Mouse (Mus musculus) myocyte (in vitro differentiated cells): ENCODE data around the gene Rnasel. TPM values are rescaled to one million over a fixed set of nuclear protein-coding genes. Genes with fewer than 3 reads are reported as not detected.
A peak's percentile ranks its signal among the peaks of the same experiment; 100 is the strongest.
"Not testable (repeated sequence)": the region's sequence is repeated elsewhere in the genome, so short reads cannot be mapped to it uniquely, and the experiment has no call there.

Experiments used
- H3K27me3 ChIP-seq: one replicate; pipeline ENCODE4 v1.6.1; 2011; ENCODE audit not compliant: control insufficient read depth, insufficient read depth, insufficient read length
- H3K36me3 ChIP-seq: one replicate; pipeline ENCODE4 v1.6.1; 2011; ENCODE audit not compliant: control insufficient read depth, insufficient read depth
- H3K4me2 ChIP-seq: one replicate; pipeline ENCODE4 v1.6.1; 2011; ENCODE audit warnings: low read depth, control low read depth
- H3K4me3 ChIP-seq: one replicate; pipeline ENCODE4 v1.5.1; 2011; ENCODE audit warnings: mild to moderate bottlenecking, control low read depth, moderate library complexity
- H3K79me2 ChIP-seq: one replicate; pipeline ENCODE4 v1.6.1; 2011; ENCODE audit not compliant: control insufficient read depth, insufficient read depth
- H3ac ChIP-seq: one replicate; pipeline ENCODE4 v1.6.1; 2011; ENCODE audit not compliant: control insufficient read depth, insufficient read length
- CEBPB ChIP-seq: IDR thresholded peaks from 2 replicates; pipeline ENCODE4 v1.6.1; 2011; ENCODE audit warnings: mild to moderate bottlenecking, moderate library complexity; ENCODE audit not compliant: poor library complexity, insufficient read depth, severe bottlenecking
- E2F4 ChIP-seq: IDR thresholded peaks from one replicate; pipeline ENCODE4 v1.6.1; 2011; ENCODE audit warnings: mild to moderate bottlenecking, control low read depth, moderate library complexity; ENCODE audit not compliant: insufficient read depth
- MAX ChIP-seq: IDR thresholded peaks from one replicate; pipeline ENCODE4 v1.6.1; 2011; ENCODE audit warnings: low read depth, mild to moderate bottlenecking, control low read depth
- MYOD1 ChIP-seq, 3 experiments: IDR thresholded peaks; one replicate each; pipeline ENCODE4 v1.6.1; 2011; ENCODE audit warnings: control low read depth in 2 of 3, low read depth in 2 of 3, mild to moderate bottlenecking in 2 of 3, moderate library complexity in 1 of 3; ENCODE audit not compliant: insufficient read length in 2 of 3, control insufficient read depth in 1 of 3
- MYOG ChIP-seq, 3 experiments: IDR thresholded peaks; one replicate each; pipeline ENCODE4 v1.6.1; 2011; ENCODE audit warnings: control low read depth in 2 of 3, low read depth in 2 of 3, mild to moderate bottlenecking in 2 of 3; ENCODE audit not compliant: insufficient read length in 2 of 3, control insufficient read depth in 1 of 3, insufficient read depth in 1 of 3
- POLR2A ChIP-seq: IDR thresholded peaks from one replicate; pipeline ENCODE4 v1.6.1; 2011; ENCODE audit warnings: low read depth, mild to moderate bottlenecking, control low read depth, moderate library complexity; ENCODE audit not compliant: insufficient read length
- POLR2AphosphoS2 ChIP-seq: IDR thresholded peaks from one replicate; pipeline ENCODE4 v1.6.1; 2011; ENCODE audit warnings: low read depth, control low read depth; ENCODE audit not compliant: insufficient read length
- REST ChIP-seq: IDR thresholded peaks from one replicate; pipeline ENCODE4 v1.6.1; 2011; ENCODE audit warnings: mild to moderate bottlenecking, control low read depth, moderate library complexity; ENCODE audit not compliant: insufficient read depth, insufficient read length
- SRF ChIP-seq: IDR thresholded peaks from one replicate; pipeline ENCODE4 v1.6.1; 2011; ENCODE audit warnings: low read depth; ENCODE audit not compliant: control insufficient read depth, insufficient read length
- TCF12 ChIP-seq: IDR thresholded peaks from one replicate; pipeline ENCODE4 v1.6.1; 2011; ENCODE audit warnings: mild to moderate bottlenecking, control low read depth; ENCODE audit not compliant: poor library complexity, insufficient read depth, severe bottlenecking
- TCF3 ChIP-seq: IDR thresholded peaks from one replicate; pipeline ENCODE4 v1.6.1; 2011; ENCODE audit warnings: low read depth, control low read depth; ENCODE audit not compliant: insufficient read length
- USF1 ChIP-seq: IDR thresholded peaks from one replicate; pipeline ENCODE4 v1.6.1; 2011; ENCODE audit warnings: low read depth, mild to moderate bottlenecking, control low read depth, moderate library complexity
- polyA plus RNA-seq: library from polyadenylated mRNA; unstranded; fragments of >200 nt; fragmentation: generic; extraction: Trizol; gene quantifications from one replicate; pipeline ENCODE4 v1.2.1, GENCODE M21; 2012; ENCODE audit warnings: missing spikeins

Gene Rnasel
- polyA plus RNA-seq, 1 experiment, result 0.11 TPM

DNA sequence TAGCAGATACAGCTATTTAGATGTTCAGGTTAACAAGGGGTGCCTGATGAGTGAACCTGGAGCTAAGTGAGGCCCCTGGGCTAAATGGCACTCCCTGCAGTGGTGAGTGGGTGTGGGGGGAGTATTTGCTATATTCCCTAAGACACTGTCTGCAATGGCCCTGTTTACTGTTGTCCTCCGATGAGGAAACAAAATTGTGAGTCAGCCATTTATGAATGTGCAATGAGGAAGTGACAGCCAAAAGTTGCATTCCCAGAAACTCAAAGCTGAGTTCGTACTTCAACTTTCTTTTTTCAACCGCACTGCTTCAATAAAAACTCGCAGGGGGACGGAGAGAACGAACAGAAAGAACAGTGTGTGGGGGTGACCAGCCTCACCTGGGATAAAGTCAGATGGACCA is 3.3 kb downstream of the Rnasel start:
- H3K36me3 ChIP-seq, result no peaks in the 10 kb centered on the region
- TF ChIP-seq TCF12, result no peak
- no peak for TF ChIP-seq SRF
- no peak for TF ChIP-seq TCF3
- H3K27me3 ChIP-seq, result peaks cover 12% of the 10 kb centered on the region
- peak overlapping the region; percentile 82 for H3K4me2 ChIP-seq
- no peaks in the 10 kb centered on the region for H3K79me2 ChIP-seq
- H3ac ChIP-seq, result no peak overlapping the region
- H3K4me3 ChIP-seq, result peak overlapping the region; percentile 20

DNA sequence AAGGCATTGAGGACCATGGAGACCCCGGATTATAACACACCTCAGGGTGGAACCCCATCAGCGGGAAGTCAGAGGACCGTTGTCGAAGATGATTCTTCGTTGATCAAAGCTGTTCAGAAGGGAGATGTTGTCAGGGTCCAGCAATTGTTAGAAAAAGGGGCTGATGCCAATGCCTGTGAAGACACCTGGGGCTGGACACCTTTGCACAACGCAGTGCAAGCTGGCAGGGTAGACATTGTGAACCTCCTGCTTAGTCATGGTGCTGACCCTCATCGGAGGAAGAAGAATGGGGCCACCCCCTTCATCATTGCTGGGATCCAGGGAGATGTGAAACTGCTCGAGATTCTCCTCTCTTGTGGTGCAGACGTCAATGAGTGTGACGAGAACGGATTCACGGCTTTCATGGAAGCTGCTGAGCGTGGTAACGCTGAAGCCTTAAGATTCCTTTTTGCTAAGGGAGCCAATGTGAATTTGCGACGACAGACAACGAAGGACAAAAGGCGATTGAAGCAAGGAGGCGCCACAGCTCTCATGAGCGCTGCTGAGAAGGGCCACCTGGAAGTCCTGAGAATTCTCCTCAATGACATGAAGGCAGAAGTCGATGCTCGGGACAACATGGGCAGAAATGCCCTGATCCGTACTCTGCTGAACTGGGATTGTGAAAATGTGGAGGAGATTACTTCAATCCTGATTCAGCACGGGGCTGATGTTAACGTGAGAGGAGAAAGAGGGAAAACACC is 4.7 kb downstream of the Rnasel start:
- no peak for TF ChIP-seq E2F4
- H3K36me3 ChIP-seq, result no peaks in the 10 kb centered on the region
- no peak overlapping the region for H3ac ChIP-seq
- H3K27me3 ChIP-seq, result peaks cover 12% of the 10 kb centered on the region
- H3K79me2 ChIP-seq, result no peaks in the 10 kb centered on the region
- no peak overlapping the region for H3K4me2 ChIP-seq
- no peak overlapping the region for H3K4me3 ChIP-seq

GRCm38 (mm10) chr1:153764136-153764535 is 14.9 kb downstream of the Rnasel start:
- Histone ChIP-seq H3K27me3 (no peaks in the 10 kb centered on the region), H3K79me2 (no peaks in the 10 kb centered on the region), H3K4me2 (no peak overlapping the region), H3K4me3 (no peak overlapping the region), H3K36me3 (no peaks in the 10 kb centered on the region), H3ac (no peak overlapping the region)
- TF ChIP-seq POLR2A (no peak), USF1 (no peak), CEBPB (no peak), SRF (no peak), TCF3 (no peak)

- H3K27me3 ChIP-seq, result no peaks in the 10 kb centered on the region
- no peak for TF ChIP-seq MAX
- no peak for TF ChIP-seq MYOG (IDR thresholded peaks at IDR 0.05; ENCODE audit: control insufficient read depth in 1 of 3, insufficient read depth in 1 of 3, insufficient read length in 2 of 3, low read depth in 2 of 3)
- no peak for TF ChIP-seq MYOD1 (IDR thresholded peaks at IDR 0.05; ENCODE audit: control insufficient read depth in 1 of 3, insufficient read length in 2 of 3, low read depth in 2 of 3)
- TF ChIP-seq USF1, result no peak
- TF ChIP-seq POLR2AphosphoS2, result no peak
- TF ChIP-seq TCF3, result no peak
- no peak for TF ChIP-seq REST
- TF ChIP-seq E2F4, result no peak
- TF ChIP-seq POLR2A, result no peak
- no peak for TF ChIP-seq CEBPB
- no peak for TF ChIP-seq TCF12
- TF ChIP-seq SRF, result no peak
- H3K4me3 ChIP-seq, result no peak overlapping the region
- no peaks in the 10 kb centered on the region for H3K36me3 ChIP-seq
- H3ac ChIP-seq, result no peak overlapping the region
- H3K4me2 ChIP-seq, result no peak overlapping the region
- no peaks in the 10 kb centered on the region for H3K79me2 ChIP-seq
Observed at GRCm38 (mm10) chr1:153766298-153766697, 17.1 kb downstream of the Rnasel start.

GRCm38 (mm10) chr1:153767281-153767680 is 18.1 kb downstream of the Rnasel start:
- no peaks in the 10 kb centered on the region for H3K36me3 ChIP-seq
- no peak overlapping the region for H3K4me2 ChIP-seq
- no peaks in the 10 kb centered on the region for H3K79me2 ChIP-seq
- no peak overlapping the region for H3K4me3 ChIP-seq
- TF ChIP-seq MAX (no peak), E2F4 (no peak), REST (no peak), TCF12 (no peak), POLR2A (no peak), TCF3 (no peak), CEBPB (no peak), MYOD1 (IDR thresholded peaks at IDR 0.05; ENCODE audit: control insufficient read depth in 1 of 3, insufficient read length in 2 of 3, low read depth in 2 of 3) (no peak), MYOG (IDR thresholded peaks at IDR 0.05; ENCODE audit: control insufficient read depth in 1 of 3, insufficient read depth in 1 of 3, insufficient read length in 2 of 3, low read depth in 2 of 3) (no peak), USF1 (no peak), POLR2AphosphoS2 (no peak), SRF (no peak)
- no peak overlapping the region for H3ac ChIP-seq
- no peaks in the 10 kb centered on the region for H3K27me3 ChIP-seq

DNA sequence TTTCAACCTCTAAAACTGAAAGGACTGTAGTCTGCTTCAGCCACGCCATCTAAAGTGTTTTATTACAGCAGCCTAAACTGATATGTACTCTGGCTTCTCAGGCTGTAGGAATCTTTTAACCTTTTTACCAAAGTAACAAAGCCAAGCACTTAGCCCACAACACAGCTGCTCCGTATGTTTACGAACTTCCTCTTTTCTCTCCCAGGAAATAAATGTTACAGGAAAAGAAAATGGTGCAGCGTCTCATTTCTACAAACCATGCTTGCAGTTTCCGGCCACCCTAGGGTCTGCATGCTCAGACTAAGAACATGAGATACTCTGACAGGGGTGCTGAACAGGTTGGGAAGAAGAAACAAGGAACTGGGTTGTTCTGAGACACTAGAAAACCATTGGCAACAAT is 19.2 kb downstream of the Rnasel start:
- Histone ChIP-seq H3K4me2 (no peak overlapping the region), H3ac (no peak overlapping the region), H3K79me2 (no peaks in the 10 kb centered on the region), H3K4me3 (no peak overlapping the region), H3K36me3 (no peaks in the 10 kb centered on the region), H3K27me3 (no peaks in the 10 kb centered on the region)
- no peak for TF ChIP-seq MYOG (IDR thresholded peaks at IDR 0.05; ENCODE audit: control insufficient read depth in 1 of 3, insufficient read depth in 1 of 3, insufficient read length in 2 of 3, low read depth in 2 of 3)
- no peak for TF ChIP-seq POLR2A
- TF ChIP-seq E2F4, result no peak
- TF ChIP-seq POLR2AphosphoS2, result no peak
- no peak for TF ChIP-seq REST
- no peak for TF ChIP-seq CEBPB
- no peak for TF ChIP-seq USF1
- TF ChIP-seq MYOD1 (IDR thresholded peaks at IDR 0.05; ENCODE audit: control insufficient read depth in 1 of 3, insufficient read length in 2 of 3, low read depth in 2 of 3), result no peak
- no peak for TF ChIP-seq TCF12
- no peak for TF ChIP-seq TCF3

DNA sequence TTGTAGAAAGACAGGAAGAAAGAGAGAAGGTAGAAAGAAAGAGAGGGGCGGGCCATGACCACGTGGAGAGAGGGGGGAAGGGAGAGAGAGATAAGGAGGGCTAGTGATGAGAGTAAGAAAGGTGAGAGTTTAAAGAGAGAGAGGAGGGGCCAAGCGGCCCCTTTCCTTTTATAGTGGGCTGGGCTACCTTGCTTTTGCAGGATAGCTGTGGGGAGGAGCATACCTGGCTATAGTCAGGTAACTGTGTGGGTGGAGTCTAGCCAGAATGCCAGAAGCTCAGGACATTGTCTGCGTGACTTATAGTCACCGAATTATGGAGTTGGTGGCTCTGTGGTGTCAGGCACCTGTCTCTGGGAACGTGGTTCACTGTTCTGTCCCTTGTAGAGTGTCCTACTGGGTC is 20.3 kb downstream of the Rnasel start:
- H3ac ChIP-seq, H3K79me2 ChIP-seq, H3K4me3 ChIP-seq, H3K27me3 ChIP-seq, H3K36me3 ChIP-seq, H3K4me2 ChIP-seq: not testable (repeated sequence)
